Mouse (Mus musculus): ENCODE data around the gene Erg. TPM values are rescaled to one million over a fixed set of nuclear protein-coding genes. Genes with fewer than 3 reads are reported as not detected.

Erg gene
- 6.1 and 8.3 TPM in 2 replicates for polyA plus RNA-seq (2012; rRNA removed)

DNA sequence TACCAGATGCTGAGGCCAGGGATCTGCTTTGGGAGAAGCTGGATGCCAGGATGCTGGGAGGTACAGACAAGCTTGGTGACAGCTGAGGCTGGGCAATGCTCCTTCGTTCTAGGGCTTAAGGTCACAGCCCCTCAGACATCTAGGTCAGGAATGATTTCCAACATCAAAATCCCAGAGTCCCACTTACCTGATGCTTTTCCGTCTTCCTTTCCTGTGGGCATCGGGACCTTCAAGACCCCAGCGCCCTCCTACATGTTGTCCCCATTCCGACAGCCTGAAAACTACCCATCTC lies at the start of gene Erg:
Gene Erg (minus strand): TSS at position 283 of the 292 bp plus-strand sequence.
- no peak for DNase-seq (ENCODE audit: low spot score)

DNA sequence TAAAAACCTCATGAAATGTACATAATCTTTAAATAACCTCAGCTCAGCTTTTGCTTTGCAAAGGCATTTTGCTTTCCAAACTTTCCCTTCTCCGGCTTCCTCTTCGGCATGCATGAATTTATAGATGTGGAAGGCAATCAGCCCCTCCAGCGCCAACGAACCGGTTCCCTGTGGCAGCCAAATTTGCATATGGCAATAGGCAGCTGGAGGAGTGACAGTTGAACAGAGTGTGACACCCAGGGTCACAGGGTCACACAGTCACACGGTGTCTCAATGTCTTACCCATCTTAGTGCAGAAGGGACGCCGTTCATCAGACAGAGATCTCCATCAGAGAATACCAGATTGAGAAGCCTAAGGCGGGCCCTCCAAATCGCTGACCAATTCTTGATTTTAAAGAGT lies 45.4 kb upstream of the Erg start:
- no peak for DNase-seq (ENCODE audit: low spot score)

DNA sequence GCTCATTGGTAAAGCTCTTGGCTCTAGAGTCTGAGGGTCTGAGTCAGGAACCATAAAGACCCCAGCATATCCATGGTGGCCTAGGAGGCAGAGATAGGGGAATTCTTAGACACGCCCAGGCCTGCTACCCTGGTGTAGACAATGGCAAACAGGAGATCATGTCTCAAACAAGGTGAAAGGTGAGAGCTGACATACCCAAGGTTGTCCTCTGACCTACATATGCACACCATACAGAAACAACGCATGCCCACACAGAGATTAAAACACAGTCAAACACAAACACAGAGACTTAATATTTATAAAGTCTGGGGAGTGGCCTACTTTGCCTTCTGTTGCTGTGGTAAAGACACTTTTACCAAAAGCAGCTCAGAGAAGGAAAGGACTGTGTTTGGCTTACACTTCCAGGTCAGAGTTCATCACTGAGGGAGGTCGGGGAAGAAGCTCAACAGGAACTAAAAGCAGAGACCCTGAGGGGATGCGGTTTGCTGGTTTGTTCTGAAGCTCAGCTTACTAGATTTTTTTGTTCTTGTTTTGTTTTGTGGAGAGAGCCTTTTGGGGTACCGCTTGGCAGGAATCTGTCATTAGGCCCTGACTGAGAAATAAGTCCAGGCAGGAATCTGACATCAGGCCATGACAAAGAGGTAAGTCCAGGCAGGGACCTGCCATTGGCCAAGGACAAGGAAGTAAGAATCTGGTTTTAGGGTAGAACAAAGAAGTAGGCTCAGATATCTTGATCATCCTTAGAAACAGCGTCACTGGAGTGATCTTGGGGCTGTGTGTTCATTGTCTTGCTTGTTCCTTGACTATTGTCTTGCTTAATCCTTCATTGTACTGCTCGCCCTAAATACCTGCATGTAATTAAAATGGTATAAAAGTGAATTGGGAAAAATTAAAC lies 37.7 kb upstream of the Erg start:
- no peak for DNase-seq (ENCODE audit: low spot score)

DNA sequence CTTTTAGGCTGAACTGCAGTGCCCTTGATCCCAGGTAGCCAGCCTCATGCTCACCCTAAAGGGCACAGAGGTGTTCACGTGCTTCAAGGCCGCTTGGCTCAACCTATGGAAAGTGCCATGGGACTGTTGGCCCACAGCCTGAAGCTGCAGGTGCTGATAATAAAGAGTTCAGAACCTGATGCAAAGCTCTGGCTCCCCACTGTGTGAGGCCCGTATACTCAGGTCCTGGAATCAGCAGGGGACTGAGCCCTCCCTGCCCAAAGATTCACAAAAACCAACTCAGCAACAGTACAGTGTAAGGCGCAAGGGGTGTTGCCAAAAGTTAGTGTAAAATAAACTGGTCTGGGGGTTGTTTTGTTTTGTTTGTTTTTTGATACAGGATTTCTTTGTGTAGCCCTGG lies 36.7 kb upstream of the Erg start:
- no peak for DNase-seq (ENCODE audit: low spot score)

DNA sequence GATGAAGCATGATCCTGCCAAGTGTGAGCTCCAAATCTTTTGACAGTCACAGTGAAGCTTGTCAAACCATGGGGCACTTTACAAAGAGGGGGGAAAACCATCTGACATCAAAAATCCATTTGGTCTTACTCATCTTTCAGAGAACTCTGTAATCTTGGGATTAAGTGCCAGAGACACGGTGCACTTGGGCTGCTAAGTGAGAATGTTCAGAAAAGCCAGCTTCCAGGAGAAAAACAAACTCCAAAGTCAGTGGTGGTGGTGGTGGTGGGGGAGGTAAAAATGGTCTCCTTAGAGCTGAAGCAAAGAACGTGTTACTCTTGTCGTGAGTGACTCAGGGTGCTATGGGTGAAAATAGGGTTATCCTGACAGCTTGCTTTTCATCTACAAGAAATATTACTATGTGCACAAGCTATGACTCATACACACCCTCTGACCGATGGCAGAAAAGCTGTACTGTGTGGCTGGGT lies 33.5 kb upstream of the Erg start:
- no peak for DNase-seq (ENCODE audit: low spot score)

DNA sequence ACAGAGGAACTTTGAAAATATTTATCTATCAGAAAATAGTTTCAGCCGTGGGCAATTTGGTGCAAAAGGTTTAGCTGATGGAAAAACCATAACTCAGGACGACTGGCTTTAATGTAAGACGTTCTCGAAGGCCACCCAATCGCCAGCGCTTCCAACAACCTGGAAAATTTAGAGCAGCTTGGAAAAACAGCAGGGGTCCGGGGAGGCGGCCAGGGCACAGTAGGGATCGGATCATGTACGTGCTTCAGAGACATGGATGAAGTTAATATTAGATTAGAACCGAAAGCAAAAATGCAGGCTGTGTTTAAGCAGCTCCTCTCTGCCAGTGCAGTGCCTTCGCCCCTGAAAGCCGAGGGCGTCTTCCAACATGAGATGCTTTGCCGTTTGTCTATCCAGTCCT lies 31.8 kb upstream of the Erg start:
- no peak for DNase-seq (ENCODE audit: low spot score)

DNA sequence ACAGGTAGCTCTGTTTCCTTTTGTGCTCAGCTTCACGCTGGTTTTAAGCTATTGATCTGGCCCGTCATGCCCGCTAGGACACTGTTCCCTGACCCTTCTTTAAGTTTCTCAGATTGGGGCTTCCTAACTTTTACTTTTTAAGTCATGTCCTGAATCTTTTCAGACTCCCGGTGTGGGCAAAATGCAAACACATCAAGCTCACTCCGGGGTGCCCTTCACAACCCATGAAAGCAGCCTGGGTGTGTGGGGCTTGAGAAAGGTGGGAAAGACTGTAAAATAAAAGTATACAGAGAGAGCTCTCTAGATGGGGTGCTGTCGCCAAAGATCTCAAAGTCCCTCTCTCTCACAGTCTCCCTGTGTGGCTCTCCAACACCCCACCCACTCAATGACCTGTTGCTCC lies 31.3 kb upstream of the Erg start:
- DNase-seq (ENCODE audit: low spot score): no peak

DNA sequence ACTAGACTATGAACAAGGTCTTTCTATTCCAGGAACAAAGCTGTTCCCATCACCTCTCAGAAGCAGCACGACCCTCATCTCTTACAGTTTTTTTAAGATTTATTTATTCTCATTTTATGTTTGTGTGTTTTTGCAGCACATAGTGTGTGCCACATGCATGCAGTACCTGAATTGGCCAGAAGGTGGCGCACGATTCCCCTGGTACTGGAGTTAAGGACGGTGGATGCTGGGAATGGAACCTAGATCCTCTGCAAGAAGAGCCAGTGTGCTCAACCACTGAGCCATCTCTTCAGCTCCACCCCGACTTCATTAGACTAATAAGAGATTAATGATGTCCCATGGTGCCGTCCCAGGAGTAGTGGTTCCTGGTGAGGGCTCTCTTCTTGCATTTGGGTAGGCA lies 29.2 kb upstream of the Erg start:
- no peak for DNase-seq (ENCODE audit: low spot score)

DNA sequence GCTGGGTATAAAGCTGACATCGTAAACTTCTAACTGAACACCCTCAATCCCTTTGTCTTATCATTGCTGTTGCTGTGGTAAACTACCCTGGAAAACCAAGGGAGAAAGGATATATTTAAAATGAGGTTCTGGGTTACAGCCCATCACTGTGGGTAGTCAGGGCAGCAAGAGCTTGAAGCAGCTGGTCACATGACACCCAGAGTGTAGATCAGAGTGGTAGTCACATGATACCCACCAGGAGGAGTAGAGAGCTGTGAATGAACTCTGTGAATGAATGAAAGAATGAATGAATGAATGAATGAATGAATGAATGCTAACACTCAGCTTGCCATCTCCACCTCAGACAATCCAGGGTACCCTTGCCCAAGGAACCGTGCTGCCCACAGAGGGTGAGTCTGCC lies 28.1 kb upstream of the Erg start:
- DNase-seq (ENCODE audit: low spot score): no peak

DNA sequence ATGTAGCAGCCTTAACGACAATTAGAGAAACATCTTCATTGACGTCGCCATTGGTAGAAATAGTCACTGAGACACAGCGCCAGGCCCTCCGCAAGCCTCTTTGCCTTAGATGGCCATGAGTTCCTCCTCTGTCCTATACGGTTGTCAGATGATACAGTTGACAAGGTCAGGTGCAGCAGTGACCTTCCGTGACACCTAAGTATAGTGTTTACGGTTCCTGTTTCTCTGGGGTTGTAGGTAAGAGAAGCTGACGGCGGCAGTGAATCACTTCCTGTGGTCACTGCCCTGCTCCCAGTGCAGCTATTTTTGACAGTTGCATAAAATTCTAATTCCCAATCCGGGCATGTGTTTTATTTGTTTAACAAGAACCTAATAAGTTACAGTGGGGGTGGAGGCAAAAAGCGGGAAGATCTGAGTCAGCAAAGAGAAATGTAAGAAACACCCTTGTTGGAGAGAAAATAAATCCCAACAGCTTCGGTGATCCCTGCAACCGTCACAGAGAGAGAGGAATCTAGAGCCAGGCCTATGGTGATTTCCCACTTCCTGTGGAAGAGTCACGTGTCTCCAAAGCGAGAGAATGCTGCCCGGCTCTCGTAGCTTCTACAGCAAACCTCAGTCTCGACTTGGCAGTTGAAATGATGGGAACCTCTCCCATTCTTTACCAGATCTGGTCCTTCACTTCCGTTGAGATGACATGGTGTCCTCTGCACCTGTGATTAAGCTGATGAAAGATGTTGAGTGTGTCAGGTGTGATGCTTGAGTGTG lies 25.8 kb upstream of the Erg start:
- no peak for DNase-seq (ENCODE audit: low spot score)

DNA sequence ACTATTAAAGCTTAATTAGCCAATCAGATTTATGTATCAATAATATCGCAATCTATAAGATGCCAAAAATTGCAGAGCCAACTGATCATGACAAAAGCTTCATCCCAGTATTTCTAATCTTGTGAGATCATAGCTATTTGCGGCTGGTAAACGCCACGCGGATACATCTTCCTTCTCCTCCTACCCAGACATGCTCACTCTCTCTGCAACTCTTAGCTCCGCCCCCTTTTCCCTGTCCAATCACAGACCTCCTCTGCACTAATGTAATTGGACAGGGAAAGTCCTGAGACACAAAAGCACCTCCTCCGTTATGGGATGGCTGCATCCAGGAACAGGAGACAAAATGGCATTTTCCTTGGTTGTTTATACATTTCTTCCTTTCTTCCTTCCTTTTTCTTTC lies 22.2 kb upstream of the Erg start:
- no peak for DNase-seq (ENCODE audit: low spot score)

DNA sequence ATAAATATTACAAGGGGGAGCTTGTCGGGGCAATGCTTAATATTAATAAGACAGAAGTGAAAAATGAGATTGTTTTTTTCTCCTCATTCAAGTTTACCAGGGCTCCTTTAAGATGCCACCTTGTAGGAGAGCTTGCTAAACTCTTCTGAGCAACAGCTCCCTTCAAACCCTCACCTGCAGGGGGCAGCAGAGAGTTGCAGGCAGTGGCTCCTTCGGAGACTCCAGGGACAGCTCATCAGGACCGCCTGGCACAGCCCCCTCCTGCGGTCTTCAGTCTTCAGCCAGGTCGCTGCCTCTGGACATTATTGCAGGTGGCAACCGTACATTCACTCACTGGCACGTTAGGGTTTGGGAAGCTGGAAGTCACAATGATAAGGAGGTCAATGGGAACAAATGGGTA lies 18.9 kb upstream of the Erg start:
- DNase-seq (ENCODE audit: low spot score): peak; percentile 83

DNA sequence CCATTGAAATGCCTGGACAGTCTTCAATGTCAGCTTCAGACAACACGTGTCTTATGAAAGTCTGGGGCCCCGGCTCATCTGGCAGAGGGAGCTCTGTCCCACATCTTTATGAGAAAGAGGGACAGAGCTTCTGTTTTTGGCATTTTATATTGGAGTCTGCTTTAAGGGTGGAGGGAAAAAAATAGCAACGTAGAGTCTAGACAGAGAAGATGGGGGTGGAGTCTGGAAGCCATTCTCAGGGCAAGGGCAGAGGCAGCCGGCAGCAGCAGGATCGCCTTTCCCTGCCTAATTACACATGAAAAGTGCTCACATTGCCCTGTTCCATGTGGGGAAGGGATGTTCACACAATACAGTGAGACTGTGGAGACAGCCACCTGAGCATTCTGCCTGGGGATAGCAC lies 16.1 kb upstream of the Erg start:
- DNase-seq (ENCODE audit: low spot score): no peak

DNA sequence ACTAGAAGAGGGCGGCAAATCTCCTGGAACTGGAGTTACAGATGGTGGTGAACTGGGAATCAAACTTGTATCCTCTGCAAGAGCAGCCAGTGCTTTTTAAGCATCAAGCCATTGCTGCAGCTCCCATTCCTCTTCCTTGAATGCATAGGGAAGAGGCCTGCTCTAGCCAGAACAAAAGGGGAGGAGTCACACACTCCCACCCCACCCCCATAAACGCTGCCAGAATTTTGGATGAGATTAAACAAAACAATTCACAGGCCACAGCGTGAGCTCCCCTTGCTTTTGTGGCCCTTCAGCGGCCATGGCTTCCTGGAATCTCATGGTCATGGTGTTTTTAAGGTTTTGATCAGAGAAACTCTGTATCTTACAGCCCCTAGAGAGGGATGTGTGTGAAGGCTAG lies 15.4 kb upstream of the Erg start:
- DNase-seq (ENCODE audit: low spot score): no peak

DNA sequence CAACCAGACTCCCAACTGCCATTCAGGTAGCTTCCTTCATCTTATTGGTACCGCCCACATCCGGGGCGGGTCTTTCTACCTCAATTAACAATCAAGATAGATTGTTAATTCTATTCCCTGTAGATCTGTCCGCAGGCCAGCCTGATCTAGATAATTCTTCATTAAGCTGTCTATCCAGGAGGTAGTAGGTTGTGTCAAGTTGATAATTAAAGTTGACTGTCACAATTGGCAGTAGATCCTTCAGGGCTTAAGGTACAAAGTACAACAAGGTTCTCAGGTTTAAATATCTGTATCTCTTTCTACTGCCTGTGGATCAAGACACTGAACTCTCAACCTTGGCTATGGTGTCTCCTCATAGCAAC lies 14.8 kb upstream of the Erg start:
- DNase-seq (ENCODE audit: low spot score): no peak

DNA sequence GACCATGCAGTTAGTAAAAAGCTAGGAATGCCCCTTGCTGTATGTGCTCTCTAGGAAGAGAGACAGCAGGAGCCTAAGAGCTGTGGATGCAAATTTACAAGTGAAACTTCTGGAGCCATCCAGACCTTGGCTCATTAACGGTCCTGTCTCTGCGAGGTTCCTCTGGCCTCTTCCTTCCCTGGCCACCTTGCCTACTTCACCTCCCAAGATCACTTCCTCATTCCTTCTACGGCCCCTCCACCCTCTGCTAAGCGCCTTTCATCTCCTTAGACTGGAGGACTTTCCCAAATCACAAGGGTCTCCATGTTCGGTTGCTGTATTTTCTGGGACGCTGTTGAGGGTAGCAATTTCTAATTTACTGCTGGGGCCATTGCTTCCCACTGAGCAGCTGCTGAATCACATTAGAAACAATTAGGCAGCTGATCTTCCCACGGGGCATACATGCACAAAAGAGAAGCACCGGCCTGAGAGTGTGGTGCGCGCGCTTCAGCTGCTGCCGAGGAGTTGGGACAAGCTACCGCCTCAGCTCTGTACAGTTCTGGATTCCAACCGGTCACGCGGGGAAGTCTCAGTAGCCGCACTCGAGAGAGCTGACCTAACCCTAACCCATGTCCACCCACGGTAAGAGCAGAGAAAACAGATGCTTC lies 14.3 kb upstream of the Erg start:
- no peak for DNase-seq (ENCODE audit: low spot score)

DNA sequence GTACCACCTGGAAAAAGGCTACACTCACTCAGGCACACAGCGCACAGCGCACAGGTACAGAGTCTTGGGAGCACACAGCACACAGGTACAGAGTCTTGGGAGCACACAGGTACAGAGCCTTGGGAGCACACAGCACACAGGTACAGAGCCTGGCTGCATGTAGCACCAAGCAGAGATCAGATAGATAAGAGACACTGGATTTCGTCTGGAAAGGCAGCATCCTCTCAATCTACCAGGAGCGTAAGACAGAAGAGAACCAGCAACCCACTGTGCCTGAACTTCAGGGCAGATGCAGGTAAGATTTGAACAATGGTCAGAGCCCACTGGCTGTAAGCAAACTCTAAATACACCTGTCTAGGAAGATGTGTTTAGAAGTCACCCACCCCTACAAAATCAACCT lies 12.5 kb upstream of the Erg start:
- DNase-seq (ENCODE audit: low spot score): no peak

DNA sequence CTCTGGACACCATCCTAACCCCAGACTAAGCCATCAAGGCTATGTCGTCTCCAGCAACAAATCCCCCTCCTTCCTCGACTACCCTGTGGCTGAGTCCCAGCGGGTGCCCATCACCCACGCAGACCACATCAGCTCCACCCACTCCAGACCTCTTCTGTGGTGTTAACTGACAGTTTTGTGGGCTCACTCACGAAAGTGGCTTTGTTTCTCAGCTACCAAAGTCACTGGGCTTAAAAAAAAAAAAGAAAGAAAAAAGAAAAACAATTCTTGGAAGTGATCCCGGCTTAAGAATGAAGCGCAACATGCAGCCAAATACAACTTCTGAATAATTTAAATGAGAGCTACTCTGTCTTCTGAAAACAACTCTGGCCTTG lies 11.2 kb upstream of the Erg start:
- no peak for DNase-seq (ENCODE audit: low spot score)

DNA sequence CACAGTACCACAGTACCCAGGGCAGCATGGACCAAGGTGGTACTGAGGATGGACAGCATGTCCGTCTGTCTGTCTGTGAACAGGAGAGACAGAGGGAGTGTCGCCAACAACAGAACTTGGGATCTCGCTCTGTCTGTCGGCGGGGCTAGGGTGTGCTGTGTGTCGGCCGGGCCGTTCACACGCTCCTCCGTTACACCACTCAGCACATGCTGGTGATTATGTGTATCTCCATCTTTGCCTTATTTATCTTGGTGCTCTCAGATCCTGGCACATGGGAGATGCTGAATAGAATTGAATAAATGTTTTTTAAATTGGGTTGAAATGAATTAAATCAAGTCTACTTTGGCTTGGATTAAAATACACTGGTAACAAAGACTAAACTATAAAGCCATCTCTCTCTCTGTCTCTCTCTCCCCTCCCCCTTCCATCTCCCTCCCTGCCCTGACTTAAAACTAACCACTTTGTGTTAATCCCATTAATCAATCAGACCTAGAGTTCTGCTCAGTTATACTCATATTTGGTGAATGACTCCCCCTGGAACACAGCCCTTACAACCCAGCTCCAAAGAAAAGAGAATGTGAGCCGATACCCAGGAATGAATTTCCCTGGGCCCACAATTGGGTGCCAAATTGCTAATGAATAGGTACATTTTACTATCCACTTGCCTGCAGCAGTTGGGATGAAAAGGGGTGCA lies 10.6 kb upstream of the Erg start:
- DNase-seq (ENCODE audit: low spot score): no peak

DNA sequence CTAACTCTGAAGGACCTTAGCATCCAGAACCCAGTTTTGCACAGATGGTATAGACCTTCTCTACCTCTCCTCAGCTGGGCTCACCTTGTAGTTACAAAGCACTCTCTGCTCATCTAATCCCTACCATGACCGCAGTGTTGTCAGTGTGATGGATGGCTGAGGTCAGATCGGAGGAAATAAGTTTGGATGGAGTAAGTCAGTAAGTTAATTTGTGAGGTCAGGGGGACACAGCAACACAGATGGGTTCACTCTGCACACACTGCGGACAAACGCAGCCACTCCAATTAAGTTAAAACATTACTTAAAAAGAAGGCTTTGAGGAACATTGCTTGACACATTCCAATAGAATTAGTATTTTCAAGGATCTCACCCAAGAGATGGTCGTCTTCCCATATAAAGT lies 2.5 kb upstream of the Erg start:
- DNase-seq (ENCODE audit: low spot score): no peak

DNA sequence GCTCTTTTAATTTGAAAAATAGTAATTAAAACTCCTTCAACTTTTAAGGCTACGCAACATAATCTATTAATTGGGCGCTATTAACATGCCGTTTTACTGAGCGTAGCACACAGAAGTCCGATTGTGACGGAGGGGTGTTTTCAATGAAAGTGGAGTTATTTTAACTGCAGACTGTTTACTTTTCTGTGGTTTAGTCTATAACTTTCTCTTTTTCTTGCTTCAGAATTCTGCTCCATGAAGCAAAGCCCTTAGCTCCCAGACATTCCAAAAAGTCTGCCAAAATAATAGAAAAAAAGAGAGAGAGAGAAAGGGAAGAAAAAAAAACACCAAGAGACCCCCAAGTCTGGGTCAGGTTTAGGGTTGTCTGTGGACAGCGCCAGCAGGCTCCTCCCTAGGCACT lies 333 bp upstream of the Erg start:
- no peak for DNase-seq (ENCODE audit: low spot score)

DNA sequence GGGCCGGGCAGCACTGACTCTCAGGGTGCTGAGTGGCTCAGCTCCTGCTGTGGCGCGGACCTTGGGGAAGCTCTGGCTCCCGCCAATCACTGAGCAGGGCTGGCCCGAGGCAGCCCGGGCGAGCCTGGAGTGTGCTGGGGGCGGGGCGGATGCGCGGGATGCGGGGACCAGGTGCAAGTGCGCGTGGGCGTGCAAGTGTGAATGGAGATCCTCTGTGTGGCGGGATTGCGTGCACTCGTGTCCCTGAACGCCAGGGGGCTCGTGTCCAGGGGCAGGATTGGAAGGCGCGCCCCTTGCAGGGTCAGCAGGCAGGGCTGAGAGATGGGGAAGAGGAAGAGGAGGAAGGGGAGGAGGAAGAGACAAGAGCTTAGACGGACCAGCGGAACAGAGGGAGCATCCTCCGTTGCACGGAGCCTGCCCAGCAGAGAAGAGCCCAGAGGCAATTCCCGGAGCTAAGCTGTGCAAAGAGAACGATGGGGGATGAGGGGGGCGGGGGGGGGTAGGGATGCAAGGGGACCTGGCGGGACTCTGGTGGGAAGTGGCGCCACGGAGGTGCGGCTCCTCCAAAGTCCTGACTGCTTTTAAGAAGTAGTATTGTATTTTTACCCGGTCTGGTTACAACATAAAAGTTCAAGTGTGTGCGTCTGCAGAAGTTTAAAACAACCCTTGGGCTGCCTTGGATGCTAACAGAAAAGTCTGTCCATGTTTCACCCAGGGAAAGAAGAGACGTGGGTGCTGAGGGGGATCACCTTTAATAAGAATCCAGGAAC lies 667 bp downstream of the Erg start:
- DNase-seq (ENCODE audit: low spot score): peak; percentile 26

All from urinary bladder, adult 2 months (tissue).